Mouse (Mus musculus) neutrophil, adult 83 days (primary cell): ENCODE data around the gene March9. TPM values are rescaled to one million over a fixed set of nuclear protein-coding genes. Genes with fewer than 3 reads are reported as not detected.

ENCODE experiments used
- total RNA-seq, 2 experiments: library from RNA; stranded (reverse); gene quantifications; one replicate each; pipeline ENCODE4 v1.2.4; 2023

The March9 gene
- under 1 TPM in 1 of 2 experiments, not detected in 1; 0.11 TPM for total RNA-seq

DNA sequence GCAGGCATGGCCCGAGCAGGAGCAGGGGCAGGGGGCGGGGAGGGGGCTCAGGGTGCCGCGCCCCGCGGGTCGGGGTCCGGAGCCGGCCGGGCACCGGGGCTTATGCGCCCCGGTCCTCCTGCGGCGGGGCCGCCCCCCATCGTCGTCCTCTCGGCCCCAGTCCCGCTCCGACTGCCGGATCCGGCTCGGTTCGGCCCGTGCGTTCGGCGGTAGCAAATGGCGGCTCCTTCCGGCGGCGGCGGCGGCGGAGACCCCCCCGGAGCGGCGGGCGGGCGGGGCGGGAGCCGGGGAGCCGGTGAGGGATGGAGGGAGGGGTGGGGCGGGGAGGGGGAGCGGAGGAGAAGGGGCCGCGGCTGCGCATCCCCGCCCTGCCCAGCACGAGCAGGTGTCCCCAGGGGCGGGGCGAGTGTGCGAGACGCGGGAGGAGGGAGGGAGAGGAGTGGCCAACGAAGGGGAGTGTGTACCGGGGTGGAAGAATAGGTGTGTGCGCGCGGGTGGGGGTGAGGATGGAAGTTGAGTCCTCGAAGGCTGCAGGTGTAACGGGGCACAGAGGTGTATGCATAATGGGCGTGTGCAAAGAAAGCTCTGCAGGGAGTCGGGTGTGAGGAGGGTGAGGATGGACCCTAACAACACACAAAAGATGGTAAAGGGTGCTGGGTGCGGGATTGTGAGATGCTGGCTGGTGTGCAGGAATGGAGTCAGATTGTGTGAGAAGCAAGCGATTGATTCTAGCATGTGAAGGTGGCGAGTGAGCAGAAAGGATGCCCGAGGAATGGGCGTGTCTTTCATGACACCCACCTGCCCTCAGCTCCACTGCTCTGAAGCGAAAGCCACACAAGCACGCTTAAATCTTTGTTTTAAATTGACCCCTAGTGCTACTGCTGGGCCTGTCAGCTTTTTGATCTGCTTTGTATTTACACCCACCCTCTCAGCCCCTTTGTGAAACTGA is at the start of gene March9:
March9 (minus strand) TSS at position 217 of the 949 bp plus-strand sequence.

DNA sequence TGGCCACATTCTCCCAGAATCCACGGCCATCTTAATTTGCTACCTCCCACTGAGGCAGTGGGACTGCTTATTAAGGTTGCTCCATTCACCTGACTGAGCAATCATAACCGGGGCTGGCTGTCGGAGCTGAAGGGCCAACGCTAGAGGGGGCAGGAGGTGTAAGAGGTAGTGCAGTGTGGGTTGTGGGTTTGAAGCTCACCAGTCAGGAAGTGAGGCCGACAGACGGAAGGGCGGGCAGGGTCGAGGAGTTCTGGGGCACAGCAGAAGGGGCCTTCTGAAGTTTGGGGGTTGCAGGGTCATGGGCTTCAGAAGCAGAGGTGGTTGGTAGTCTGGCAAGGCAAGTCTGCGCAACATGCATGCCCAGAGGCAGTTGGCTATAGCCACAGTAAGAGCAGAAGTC is 15.1 kb upstream of the March9 start, which contains the start of gene Agap2:
Agap2 (plus strand) TSS at position 205 of the 400 bp plus-strand sequence.

DNA sequence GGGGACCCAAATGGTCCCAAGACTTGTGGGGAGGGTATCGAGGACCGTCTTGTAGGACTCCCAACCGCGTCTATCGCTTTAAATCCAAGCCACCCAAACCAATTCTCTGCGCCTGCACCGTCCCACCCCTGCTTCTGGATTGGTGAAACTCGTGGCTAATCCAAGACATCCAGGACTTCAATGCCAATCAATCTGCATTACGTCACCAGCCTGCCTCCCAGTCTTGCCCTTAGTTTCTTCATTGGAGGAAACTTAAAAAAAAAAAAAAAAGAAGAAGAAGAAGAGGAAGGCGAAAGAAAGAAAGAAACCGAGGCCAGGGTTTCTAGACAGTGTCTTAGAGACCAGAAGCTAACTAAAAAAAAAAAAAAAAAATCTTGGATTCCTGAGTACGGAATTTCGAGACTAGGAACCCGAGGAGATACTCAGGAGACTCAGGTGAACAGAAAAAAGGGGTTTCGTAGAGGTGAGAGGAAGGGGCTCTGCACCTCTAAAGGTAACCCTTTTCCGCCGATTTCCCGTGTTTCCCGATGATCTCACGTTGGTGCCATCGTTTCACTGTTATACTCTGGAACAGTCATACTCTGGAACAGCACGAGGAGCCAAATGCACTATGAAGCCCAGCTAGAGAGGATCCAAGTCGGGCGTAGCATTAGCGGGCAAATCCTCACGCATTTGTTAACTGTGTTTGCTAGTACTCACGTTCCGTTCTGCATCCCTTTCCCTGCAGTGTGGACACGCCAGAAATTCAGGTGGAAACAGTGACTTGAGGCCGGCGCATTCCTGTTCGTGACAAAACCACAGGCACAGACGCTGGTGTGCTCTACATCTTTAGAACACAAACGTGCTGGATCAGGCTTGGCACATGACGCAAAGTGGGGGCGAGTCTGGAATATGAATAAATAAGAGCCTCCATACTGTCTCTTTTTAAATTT is 10.5 kb upstream of the March9 start, which contains the start of gene Tspan31:
Tspan31 (minus strand) TSS at position 75 of the 932 bp plus-strand sequence.

DNA sequence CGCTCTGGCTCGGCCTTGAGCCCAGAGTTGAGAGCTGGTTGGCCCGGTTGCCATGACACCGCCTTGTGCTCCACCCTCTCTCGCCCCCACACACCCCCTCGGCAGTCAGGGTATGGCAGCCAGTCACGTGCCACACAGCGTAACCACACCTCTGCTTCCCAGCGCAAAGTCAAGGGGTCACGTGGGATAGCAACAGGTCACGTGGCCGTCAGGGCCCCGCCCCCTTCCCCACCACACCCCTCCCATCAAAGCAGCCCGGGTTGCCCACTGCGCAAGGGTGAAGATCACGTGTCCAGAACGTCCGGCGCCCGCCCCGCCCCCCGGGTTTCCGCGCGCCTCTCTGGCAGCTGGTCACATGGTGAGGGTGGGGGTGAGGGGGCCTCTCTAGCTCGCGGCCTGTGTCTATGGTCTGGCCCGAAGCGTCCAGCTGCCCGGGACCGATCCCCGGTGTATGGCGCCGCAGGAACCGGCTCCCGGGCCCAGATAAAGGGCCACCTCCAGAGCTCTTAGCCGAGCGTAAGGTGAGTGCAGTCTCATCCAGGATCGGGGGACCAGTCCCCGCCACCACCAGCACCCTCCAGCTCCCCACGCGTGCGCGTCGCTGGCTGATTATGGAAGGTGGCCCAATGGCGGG is 3.4 kb upstream of the March9 start, which contains the start of gene Cdk4:
Cdk4 (plus strand) TSS at position 296 of the 634 bp plus-strand sequence.

DNA sequence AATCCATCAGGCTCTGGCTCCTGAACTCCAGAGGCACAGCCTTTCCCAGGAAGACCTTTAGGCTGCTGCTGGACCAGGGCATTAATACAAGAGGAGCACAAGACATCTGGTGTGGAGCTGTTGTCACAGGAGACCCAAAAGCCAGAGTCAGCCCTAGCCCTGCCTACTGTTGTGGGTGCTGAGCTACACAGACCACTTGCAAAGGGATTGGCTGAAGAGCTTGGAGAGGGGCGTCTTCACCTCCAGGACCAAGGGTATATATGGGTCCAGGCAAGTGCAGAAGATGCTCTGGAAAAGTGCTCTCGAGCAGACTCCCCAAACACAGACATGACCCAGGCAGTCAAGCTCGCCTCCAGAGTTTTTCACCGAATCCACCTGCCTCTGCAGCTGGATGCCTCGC is 12.0 kb downstream of the March9 start, which contains the start of gene Cyp27b1:
Cyp27b1 (plus strand) TSS at position 297 of the 400 bp plus-strand sequence.

DNA sequence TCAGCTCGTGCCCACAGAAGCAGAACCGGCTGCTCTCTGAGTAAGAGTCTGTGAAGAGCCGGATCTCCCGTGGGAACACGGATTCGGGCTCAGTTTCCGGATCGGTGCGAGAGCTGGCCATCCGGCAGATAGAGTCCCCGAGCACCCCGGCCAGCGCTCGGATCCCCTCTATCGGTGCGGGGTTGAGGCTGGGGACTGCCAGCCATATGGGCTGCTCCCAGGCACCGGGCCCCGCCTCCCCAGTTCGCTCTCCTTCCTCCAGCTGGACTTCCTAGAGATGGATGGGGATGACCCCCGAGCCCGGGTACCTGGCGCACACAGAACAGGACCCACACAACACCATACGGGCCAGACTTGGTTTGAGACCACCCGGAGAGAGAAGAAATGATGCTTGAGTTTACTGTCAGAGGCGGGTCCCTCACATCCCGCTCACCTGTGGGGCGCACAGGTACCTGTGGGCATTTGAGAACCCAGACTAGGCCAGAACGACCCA is 18.7 kb downstream of the March9 start, which contains the start of the genes Mettl1 and Eef1akmt3:
Mettl1 (plus strand) TSS at position 141 of the 493 bp plus-strand sequence.
Eef1akmt3 (minus strand) TSS at position 240 of the 493 bp plus-strand sequence.

DNA sequence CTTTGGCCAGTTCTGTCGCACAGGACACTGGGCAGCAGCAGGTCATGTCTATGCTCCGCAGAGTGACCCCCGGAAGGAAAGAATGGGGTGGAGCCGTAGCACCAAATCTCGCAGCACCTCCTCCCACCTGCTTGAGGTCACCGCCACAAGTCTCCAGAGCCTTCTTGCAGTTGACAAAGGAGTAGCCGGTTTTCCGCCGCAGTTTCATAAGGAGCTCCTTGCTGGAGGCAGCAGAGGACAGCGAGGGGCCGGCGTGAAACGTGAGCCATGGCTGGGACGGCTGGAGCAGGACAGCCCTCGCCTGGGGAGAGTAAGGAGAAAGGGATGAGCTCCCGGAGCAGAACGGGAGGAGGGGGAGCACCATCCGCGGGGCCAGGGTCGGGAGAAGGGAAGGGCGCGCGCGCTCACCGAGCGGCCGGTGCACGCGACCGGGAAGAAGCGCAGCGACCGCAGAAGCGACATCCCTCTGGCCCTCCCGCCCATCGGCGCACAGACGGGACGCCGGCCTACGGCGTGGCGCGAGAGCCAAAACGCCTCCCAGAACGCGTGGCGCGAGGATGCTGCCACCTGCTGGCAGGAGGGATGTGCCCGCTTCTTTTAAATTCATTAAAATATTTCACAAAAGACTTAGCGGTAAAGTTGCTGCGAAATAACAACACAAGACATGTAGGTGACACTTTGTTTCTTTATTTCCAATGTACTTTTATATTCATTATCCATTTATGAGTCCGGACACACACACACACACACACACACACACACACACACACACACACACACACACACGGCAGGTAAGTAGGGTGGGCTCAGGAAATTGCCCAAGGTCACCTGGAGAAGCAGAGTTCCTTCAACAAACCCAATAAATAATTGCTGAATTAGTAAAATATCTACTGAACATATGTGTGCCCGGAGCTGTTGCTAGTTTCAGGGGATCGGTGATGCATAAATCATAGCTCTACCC is 29.4 kb downstream of the March9 start, which contains the start of gene Tsfm:
Tsfm (minus strand) TSS at position 505 of the 961 bp plus-strand sequence.

Other genes with a start within 250 kb of the March9 start
- gene Atp23, start 158.8 kb downstream of the March9 start, total RNA-seq = 1 to 10 TPM; 3.0 to 3.8 TPM
- 100 to 1,000 TPM in 1 of 2 experiments, 10 to 100 TPM in 1; 95.6 to 113 TPM for gene Ctdsp2, start 81.5 kb downstream of the March9 start, total RNA-seq
- under 1 TPM in 1 of 2 experiments, not detected in 1; 0.22 TPM for gene Avil, start 59.5 kb downstream of the March9 start, total RNA-seq
- 10 to 100 TPM; 11.1 to 11.3 TPM for gene Tsfm, start 29.3 kb downstream of the March9 start, total RNA-seq
- 1 to 10 TPM; 3.6 to 4.2 TPM for gene Mettl1, start 18.8 kb downstream of the March9 start, total RNA-seq
- gene Eef1akmt3, start 18.7 kb downstream of the March9 start, total RNA-seq = under 1 TPM in 1 of 2 experiments, not detected in 1; 0.20 TPM
- not detected for gene Cyp27b1, start 11.9 kb downstream of the March9 start, total RNA-seq
- 100 to 1,000 TPM; 139 to 142 TPM for gene Cdk4, start 3.4 kb upstream of the March9 start, total RNA-seq
- gene Tspan31, start 10.1 kb upstream of the March9 start, total RNA-seq = 10 to 100 TPM; 26.9 to 27.6 TPM
- 10 to 100 TPM; 45.3 to 49.2 TPM for gene Agap2, start 15.1 kb upstream of the March9 start, total RNA-seq
- gene Os9, start 60.9 kb upstream of the March9 start, total RNA-seq = 100 to 1,000 TPM; 102 to 103 TPM
- 100 to 1,000 TPM in 1 of 2 experiments, 10 to 100 TPM in 1; 99.0 to 106 TPM for gene B4galnt1, start 105.0 kb upstream of the March9 start, total RNA-seq
- not detected for gene Slc26a10, start 120.5 kb upstream of the March9 start, total RNA-seq
- gene Arhgef25, start 129.9 kb upstream of the March9 start, total RNA-seq = 1 to 10 TPM; 1.1 to 1.6 TPM
- 10 to 100 TPM; 15.9 to 19.5 TPM for gene Dtx3, start 135.5 kb upstream of the March9 start, total RNA-seq
- gene Pip4k2c, start 151.4 kb upstream of the March9 start, total RNA-seq = 10 to 100 TPM; 24.4 to 25.8 TPM
- under 1 TPM; 0.22 to 0.42 TPM for gene Kif5a, start 203.2 kb upstream of the March9 start, total RNA-seq
- 100 to 1,000 TPM in 1 of 2 experiments, 10 to 100 TPM in 1; 98.1 to 101 TPM for gene Dctn2, start 206.2 kb upstream of the March9 start, total RNA-seq
- gene Mbd6, start 228.8 kb upstream of the March9 start, total RNA-seq = 100 to 1,000 TPM; 134 to 135 TPM